Mouse (Mus musculus) kidney, postnatal 36 days (tissue): ENCODE data around the gene Cntnap5b.
"Not testable (repeated sequence)": the region's sequence is repeated elsewhere in the genome, so short reads cannot be mapped to it uniquely, and the experiment has no call there.

Experiments
- DNase-seq, 2 experiments: peaks; one replicate each; pipeline ENCODE4 v3.0.0; 2021 to 2022; ENCODE audit warnings: mixed read lengths in 2 of 2

The Cntnap5b gene

DNA sequence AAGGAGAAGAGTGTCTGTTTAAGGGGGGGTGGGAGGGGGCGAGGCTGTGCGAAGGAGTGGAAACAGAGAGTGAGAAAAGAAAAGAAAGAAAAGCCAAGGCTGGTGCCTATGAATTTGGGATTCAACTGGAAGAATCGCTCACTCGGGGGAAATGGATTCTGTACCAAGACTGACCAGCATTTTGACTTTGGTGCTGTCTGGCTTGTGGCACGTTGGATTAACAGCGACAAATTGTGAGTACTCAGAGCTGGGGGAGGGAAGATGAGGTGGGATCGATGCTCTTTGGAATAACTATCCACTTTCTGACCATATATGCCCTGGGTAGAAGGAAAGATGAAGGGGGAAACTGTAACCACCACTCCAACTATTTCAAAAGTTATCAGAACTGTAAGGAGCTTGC is at the start of gene Cntnap5b:
TSS of gene Cntnap5b (plus strand) at position 152 of the 400 bp plus-strand sequence.
- DNase-seq = no peak

DNA sequence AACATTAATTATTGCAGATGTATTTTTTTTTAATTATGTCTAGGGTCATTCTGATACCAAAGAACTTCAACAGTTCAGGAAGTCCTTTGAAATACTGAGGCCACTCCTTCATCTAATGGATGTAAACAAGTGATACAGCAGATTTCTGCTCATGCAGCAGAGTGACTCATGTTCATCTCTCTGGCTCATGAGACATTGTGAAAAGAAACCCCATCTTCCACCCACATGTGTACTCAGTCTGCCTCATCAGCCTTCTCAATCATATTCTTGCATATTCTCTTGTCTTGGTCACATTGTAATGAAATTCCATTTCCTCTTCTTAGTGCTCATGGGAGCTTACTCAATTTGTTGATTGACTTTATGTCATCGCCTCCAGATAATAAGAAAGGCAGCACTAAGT is 12.6 kb upstream of the Cntnap5b start:
- no peak for DNase-seq

DNA sequence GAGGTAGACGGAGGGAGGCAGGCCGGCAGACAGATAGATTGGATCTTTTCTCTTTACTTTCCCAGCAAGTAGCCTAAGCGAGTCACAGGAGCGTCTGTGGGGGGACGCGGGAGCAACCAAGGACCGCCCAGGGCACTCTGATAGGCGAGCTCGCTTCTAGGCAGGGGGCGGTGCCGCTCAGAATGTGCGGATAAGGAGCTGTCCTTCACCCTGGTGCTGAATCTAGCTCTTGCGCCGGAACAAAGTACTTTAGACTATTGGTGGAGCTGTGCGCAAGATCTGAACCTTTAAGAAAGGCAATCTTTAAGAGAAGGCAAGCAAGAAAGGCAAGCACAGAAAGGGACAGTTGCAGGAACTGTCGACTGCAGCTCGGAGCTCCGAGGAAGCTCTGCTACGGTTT is 382 bp upstream of the Cntnap5b start:
- DNase-seq = peak; percentile 11 to 65

DNA sequence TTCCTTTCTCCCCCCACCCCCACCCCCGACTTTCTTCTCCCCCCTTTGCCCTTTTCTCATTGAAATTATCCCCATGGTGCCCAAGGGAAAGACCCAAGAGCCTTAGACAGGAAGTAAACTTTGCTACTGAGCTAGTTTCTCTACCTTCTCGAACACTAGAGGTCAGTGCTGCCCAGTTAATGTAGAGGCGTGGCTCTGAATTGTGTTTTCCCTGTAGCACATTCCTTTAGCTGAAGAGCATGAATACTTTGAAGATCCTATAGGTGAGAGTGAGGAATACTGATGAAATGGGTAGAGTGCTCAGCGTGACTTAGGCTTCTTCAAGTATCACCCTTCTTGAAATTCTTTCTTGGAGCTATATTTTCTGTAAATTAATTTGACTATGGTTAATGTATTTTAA is 1.6 kb downstream of the Cntnap5b start:
- DNase-seq = peak in 1 of 2 experiments; percentile 40

DNA sequence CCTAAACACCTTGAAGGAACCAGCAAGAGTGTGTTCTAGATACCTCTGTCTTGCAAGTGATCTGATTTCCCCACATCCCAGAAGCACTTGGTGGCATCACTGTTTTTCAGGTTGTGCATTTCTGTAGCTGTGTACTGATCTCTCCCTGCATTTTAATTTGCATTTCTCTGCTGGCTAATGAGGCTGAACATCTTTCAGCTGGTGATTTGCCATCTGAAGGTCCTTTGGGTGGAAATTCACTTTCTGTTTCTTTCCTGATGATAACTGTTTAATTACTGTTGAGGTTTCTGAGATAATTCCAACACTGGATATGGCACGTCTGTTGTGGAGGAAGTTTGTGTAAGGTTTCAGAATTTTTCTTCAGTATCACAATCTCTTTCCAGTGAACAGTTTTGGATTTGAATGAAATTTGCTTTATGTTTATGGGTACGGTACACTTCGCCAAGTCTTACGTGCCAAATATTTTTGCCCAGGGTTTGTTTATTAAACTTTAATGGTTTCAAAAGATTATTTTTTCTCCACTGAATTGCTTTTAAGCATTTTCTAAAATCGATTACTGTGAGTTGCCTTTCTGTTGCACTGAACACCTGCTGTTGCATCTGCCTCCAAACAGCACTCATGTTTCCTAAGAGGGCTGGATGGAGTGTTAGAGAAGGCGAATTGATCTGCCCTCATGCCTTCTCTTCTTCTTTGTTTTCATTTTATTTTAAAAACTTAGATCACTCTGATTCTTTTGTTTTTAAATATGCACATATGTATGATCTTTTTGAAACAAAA is 41.0 kb downstream of the Cntnap5b start:
- no peak for DNase-seq

DNA sequence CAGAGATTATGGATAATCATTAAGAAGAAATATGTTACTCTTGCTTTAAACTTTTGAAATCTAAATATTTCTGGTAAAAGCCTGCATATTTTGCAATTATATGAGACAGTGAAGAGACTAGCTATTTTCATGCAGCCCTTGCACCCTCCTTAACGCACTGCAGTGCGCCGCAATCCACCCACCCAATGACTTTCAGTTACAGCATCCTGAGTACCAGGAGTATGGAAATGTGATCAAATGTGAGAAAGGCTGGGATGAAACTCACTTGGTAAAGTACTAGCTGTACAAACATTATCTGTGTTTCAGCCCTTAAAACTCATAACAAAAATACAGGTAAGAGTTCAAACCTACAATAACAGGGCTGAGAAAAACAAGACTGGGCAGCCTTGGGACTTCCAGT is 99.8 kb downstream of the Cntnap5b start:
- no peak for DNase-seq

DNA sequence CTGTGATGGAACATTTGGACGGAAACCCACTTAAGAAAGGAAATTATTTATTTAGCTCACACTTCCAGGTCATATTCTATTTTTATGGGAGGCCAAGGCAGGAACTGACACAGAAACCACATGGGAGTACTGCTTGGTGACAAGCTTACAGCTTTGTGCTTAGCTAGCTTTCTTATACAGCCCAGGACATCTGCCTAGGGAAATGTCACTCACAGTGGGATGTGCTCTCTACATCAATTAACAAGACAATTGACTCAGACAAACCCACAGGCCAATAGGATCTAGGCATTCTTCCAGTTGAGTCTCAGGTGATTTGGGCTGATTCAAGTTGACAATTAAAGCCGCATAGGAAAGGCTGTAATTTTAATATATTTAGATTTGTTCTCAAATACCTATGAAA is 135.2 kb downstream of the Cntnap5b start:
- no peak for DNase-seq

DNA sequence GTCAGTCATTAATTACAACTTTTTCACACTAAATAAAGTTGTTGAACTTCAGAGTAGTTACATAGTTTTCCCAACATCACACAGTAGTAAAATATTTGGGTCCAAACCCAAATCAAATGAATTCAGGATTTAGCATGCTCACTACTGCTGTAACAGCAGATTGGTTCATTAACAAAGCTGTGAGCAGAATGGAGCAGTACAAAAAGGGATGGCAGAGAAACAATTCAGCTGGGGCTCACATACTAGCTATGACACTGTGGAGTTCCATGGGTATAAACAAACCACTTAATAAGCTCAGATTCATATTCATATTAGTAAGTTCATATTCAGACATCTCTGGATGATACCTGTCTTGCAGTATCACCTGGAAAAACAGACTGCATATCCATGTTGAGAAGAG is 170.9 kb downstream of the Cntnap5b start:
- DNase-seq = no peak

DNA sequence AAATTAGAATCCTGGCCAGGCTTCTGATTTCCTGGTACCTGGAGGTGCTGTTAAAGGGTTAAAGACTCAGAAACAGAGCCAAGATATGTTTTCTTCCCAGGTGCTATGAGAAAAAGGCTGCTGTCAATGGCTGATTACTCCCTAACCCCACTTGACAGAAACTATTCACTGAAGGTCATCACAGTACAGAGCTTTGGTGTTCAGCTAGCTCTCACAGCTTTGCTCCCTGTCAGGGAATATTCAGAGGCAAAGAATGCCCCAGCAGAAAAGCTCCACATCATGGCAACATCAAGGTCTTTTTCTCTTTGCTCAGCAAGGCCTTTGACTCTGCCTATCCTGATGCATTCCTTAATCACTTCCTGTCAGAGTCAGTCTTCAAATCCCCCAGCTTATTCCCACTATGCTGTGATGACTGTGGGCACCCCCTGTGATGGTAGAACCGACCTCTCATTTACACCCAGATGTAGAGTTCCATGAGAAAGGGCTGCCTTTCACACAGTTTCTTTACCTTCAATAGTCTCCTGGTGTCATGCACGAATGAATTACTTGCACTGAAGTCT is 186.9 kb downstream of the Cntnap5b start:
- DNase-seq = no peak

DNA sequence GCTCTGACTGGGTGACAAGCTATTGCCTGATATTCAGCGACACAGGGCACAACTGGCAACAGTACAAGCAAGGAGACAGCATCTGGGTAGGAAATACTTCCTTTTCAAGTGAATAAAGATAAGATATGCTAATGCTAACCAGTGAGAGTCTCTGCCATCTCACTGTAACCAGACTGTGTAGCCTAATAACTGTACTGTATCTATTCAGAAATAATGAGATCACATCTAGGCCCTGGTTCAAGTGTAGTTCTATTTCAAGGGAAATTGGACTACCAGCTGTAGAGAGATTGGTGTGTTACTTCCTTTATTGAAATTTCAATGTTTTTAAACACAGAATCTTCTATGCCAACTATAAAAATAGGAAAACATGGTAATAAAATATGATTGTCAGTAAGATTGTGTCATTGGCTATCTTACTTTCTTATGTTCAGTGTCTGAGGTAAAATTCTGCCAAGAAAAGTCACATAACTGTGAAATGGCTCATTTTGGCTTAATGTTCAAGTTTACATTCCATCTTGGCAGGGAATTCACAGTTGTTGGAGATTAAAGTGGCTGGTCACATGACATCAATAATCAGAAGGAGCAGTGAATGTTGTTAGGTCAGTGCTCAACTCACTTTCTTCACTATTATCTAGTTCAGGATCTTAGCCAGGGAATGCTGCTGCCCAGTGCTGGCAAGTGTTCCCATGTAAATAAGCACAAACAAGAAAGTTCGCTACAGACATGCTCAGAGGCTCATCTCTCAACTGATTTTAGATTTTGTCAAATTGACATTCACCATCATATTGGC is 194.9 kb downstream of the Cntnap5b start:
- DNase-seq = no peak

DNA sequence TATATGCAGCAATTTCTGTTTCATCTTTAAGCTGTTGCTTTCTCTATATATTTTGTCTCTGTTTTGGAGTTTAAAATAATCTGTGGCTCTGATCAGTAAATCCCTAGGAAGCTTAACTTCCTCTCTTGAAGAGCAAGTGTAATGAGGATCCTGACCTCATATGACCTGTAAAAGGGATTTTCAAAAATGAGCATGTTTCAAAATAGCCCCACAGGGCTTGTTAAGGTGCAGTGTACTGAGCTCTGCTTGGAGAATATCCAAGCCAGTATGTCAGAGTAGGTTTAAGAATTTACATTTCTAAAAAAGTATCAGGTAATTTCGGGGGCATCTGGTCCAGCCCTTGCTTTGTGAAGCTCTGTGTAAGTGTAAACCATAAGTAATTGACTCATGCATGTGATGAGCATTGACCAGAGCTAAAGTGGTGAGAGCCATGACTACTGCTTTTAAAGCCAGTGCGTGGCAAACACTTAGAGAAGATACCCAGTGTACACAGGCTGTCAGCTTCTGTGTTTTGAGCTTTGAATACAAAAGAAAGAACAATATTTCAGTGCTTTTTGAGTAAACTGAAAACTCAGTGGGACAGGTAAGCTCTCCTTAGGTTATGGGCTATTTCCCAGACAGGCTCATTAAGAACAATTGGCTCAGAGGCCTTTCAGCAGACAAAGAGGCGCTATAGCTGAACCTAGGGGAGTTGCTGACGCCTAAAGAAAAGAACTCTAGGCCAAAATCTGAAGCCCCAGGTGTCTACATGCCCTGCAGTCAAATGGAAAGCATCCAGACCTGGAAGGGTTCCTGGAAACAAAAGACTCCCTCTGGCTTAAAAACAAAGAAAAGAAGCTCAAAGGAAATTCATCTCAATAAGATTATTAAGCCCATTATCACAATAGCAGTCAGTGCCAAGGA is 197.9 kb downstream of the Cntnap5b start:
- DNase-seq = no peak

DNA sequence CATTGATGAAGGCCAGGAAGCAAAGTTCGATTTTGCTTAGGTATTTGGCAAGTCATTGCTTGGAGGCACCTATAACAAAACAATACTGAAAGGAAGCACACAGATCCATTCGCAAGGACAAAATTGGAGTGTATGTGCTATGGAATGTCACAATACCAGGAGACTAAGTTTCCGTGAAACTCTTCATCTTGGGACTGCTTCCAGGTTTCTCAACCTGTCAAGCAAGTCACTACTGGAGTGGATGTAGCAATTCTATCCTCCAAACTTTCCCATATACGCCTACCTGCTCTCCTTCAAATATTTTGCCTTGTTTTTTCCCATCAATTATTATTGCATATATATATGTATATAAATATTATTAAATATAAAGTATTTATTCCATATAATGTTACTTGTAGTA is 228.7 kb downstream of the Cntnap5b start:
- not testable (repeated sequence) for DNase-seq

DNA sequence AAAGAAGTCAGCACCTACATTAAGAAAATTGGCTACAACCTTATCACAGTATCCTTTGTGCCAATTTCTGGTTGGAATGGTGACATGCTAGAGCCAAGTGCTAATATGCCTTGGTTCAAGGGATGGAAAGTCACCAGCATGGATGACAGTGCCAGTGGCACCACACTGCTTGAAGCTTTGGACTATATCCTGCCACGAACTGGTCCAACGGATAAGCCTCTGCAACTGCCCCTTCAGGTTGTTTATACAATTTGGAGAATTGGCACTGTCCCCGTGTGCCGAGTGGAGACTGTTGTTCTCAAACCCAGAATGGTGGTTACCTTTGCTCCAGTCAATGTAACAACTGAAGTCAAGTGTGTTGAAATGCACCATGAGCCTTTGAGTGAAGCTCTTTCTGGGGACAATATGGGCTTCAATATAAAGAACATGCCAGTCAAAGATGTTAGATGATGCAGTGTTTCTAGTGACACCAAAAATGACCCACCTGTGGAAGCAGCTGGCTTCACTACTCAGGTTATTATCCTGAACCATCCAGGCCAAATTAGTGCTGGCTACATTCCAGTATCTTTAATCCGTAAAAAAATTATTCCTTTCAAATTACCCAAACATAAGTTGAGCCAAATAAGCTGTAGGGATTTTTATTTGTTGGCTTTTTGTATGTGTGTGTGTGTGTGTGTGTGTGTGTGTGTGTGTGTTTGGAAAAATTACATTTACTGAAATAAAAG is 233.6 kb downstream of the Cntnap5b start:
- DNase-seq = no peak

DNA sequence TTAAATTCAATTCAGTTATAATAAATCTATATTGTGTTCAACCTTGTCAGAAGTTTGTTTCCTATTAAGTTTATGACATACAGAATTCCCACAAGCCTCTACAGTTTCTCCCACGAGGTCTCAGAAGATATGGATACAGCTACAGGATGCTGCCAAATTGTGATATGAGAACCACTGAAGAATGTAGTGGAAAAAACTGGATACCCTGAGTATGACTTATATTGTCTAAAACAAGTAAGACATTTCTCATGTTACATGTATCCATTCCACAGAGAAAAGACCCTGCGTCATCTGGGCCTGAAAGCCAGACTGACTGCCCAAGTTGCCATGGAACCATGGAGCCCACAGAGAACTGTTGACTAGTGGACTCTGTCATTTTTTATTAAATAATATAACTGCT is 269.2 kb downstream of the Cntnap5b start:
- DNase-seq = no peak

DNA sequence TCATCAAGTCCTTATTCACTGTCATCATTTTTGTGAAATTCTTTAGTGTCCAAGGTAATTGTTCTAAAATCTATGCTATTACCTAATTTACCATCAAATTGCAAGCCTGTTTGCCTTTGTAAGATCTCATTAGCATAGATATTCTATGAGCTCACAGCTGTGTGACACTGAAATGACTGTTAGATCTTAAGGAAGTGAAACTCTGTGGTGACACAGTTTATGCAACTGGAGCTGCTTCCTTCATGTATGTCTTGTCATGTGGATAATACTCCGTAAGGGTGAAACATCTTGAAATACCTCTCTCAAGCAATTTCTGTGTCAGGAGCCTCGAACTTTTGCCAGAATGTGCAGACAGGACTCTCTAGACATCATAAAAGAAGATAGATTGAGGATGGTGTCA is 307.2 kb downstream of the Cntnap5b start:
- DNase-seq = no peak

DNA sequence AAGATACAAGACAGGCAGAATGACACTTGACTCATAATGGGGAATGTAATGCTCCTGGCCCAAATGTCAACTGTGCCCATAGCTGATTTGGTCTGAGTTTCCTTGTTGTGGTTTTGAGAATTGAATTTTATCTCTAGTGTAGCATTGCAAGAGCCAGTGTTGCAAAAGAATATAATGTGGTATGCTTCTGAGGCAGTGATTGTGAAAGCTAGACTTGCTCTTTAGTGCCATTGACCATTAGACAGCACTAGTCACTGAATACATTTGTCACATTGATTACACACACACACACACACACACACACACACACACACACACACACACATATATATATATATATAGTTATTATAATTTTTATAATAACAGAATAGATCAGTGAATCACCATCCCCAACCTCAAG is 328.0 kb downstream of the Cntnap5b start:
- no peak for DNase-seq

DNA sequence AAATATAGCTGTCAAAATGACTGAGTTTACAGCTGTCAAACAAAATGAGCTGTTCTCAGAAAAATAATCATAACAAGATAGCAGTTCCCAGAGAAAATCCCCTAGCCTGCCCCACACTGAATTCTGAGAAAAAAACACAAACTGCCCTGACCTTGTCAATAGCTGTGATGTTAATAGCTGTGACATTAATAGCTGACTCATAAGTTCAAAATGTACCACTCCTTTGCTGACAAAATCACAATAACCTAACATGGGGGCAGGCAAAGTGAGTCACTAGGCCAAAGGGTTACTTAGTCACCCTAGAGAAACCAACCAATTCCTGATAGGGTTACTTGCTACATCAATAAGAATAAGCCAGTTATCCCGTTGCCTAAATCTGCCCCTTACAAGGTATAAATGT is 328.5 kb downstream of the Cntnap5b start:
- DNase-seq = no peak

DNA sequence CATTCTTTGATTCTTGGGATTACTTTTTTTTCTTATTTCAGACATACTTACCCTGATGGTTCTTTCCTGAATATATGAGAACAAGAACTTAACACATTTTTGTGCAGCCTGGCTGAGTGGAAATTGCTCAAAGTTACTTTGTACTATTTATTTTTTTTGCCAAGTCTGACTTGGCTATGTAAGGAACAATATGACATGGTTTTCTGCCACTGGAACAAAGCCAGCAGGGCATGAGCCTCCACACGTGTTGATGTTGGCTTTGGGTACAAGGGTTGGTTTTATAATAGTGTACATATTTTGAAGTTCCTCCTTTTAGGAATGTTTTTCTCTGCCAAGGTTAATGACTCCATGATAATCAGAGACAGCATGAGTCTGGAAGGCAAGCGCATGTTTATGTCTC is 331.8 kb downstream of the Cntnap5b start:
- no peak for DNase-seq

DNA sequence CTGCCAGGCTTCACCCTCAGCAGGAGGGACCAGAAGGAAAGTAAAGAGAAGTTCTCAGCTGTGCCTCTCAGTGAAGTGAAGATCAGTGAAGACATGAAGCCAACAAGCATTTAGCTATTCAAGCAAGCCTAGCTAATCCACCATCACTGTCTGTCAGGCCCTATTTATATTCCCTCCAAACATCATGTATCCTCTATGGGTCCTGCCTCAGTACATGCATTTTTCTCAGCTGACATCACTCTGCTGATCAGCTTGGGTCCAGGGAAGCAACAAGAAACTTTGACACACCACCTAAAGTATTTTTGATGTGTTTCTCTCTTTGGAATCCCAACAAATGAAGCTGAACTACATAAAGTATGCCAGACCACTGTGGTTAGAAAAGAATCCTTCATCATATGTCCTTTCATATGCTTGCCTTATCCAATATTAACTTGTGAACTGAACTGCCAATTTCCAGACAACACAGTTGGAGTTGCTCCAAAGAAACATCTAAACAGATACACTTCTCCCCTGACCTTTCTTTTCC is 349.9 kb downstream of the Cntnap5b start:
- no peak for DNase-seq

DNA sequence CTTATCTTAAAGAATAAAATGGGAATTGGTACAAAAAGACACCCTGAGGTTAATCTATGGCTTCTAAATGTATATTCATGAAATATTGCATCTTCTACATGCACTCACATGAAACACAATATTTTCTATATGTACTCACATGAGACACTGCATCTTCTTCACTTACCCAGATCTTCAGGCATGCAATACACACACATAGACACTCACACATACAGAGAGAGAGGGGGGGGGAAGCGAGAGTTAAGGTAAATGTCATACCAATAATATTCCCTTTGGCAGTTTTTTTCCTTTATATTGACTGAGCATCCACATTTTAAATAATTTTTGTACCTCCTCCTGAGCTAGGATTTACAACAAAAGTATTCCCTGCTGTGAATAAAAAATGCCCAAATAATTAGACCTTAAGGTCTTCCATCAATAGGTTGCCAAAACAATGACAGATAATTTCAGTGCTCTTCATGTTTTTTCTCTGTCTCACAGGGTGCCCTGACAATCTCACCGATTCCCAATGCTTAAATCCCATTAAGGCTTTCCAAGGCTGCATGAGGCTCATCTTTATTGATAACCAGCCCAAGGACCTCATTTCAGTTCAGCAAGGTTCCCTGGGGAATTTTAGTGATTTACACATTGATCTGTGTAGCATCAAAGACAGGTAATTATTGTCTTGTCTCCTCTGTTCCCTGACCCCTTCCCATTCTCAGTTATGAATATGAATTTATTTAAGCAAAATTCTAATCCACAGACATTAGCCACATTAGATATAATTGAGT is 391.2 kb downstream of the Cntnap5b start:
- DNase-seq = no peak

DNA sequence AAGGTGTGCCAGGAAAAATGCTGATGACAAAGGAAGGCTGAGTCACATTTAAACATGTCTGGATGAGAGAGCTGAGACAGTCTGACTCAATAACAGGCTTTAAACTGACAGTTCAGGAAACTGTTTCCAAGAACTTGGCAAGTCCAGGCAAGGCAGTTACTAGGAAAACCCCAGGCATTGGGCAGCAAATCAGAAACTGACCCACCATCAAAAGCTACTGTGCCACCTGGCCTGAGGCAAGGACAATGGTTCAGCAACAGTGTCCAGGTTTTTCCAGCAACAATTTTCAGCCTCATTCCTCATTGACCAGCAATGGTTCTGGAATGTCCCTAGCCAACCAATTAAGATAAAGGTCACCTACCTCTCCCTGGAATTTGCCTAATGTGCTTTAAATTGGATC is 399.0 kb downstream of the Cntnap5b start:
- no peak for DNase-seq
